Mouse (Mus musculus): ENCODE data around the gene Ccdc117.
A peak's percentile ranks its signal among the peaks of the same experiment; 100 is the strongest.
"Not testable (repeated sequence)": the region's sequence is repeated elsewhere in the genome, so short reads cannot be mapped to it uniquely, and the experiment has no call there.

The Ccdc117 gene

GRCm38 (mm10) chr11:5541799-5542481, at the start of gene Ccdc117:
TSS of gene Ccdc117 (minus strand) at chr11:5542187.
- DNase-seq (ENCODE audit: low spot score in 2 of 2): peak; percentile 93 to 94

- no peak for DNase-seq (ENCODE audit: low spot score in 2 of 2)
Measured at GRCm38 (mm10) chr11:5575046-5575445, 33.1 kb upstream of the Ccdc117 start.

GRCm38 (mm10) chr11:5573821-5574220, 31.8 kb upstream of the Ccdc117 start:
- DNase-seq (ENCODE audit: low spot score in 2 of 2): no peak

- no peak for DNase-seq (ENCODE audit: low spot score in 2 of 2)
Measured at GRCm38 (mm10) chr11:5571856-5572255, 29.9 kb upstream of the Ccdc117 start.

GRCm38 (mm10) chr11:5569474-5569873, 27.5 kb upstream of the Ccdc117 start, which contains the start of gene Ankrd36:
TSS of gene Ankrd36 (plus strand) at chr11:5569684.
- no peak for DNase-seq (ENCODE audit: low spot score in 2 of 2)

GRCm38 (mm10) chr11:5568082-5568481, 26.1 kb upstream of the Ccdc117 start:
- no peak for DNase-seq (ENCODE audit: low spot score in 2 of 2)

GRCm38 (mm10) chr11:5567654-5568053, 25.7 kb upstream of the Ccdc117 start:
- no peak for DNase-seq (ENCODE audit: low spot score in 2 of 2)

GRCm38 (mm10) chr11:5566506-5566905, 24.5 kb upstream of the Ccdc117 start:
- no peak for DNase-seq (ENCODE audit: low spot score in 2 of 2)

- DNase-seq (ENCODE audit: low spot score in 2 of 2): no peak
Measured at GRCm38 (mm10) chr11:5565596-5565995, 23.6 kb upstream of the Ccdc117 start.

GRCm38 (mm10) chr11:5563898-5564297, 21.9 kb upstream of the Ccdc117 start:
- DNase-seq (ENCODE audit: low spot score in 2 of 2): no peak

- peak; percentile 36 to 39 for DNase-seq (ENCODE audit: low spot score in 2 of 2)
Measured at GRCm38 (mm10) chr11:5562625-5563268, 20.8 kb upstream of the Ccdc117 start.

- no peak for DNase-seq (ENCODE audit: low spot score in 2 of 2)
Measured at GRCm38 (mm10) chr11:5560273-5560672, 18.3 kb upstream of the Ccdc117 start.

GRCm38 (mm10) chr11:5551931-5552330, 9.9 kb upstream of the Ccdc117 start:
- no peak for DNase-seq (ENCODE audit: low spot score in 2 of 2)

- DNase-seq (ENCODE audit: low spot score in 2 of 2): no peak
Measured at GRCm38 (mm10) chr11:5551430-5551829, 9.4 kb upstream of the Ccdc117 start.

- DNase-seq (ENCODE audit: low spot score in 2 of 2): no peak
Measured at GRCm38 (mm10) chr11:5546693-5547092, 4.7 kb upstream of the Ccdc117 start.

GRCm38 (mm10) chr11:5545457-5545856, 3.5 kb upstream of the Ccdc117 start:
- DNase-seq (ENCODE audit: low spot score in 2 of 2): no peak

- DNase-seq (ENCODE audit: low spot score in 2 of 2): not testable (repeated sequence)
Measured at GRCm38 (mm10) chr11:5544709-5545108, 2.7 kb upstream of the Ccdc117 start.

- no peak for DNase-seq (ENCODE audit: low spot score in 2 of 2)
Measured at GRCm38 (mm10) chr11:5543281-5543680, 1.3 kb upstream of the Ccdc117 start.

GRCm38 (mm10) chr11:5542482-5543185, 647 bp upstream of the Ccdc117 start:
- DNase-seq (ENCODE audit: low spot score in 2 of 2): no peak

- DNase-seq (ENCODE audit: low spot score in 2 of 2): no peak
Measured at GRCm38 (mm10) chr11:5541230-5541798, 673 bp downstream of the Ccdc117 start.

GRCm38 (mm10) chr11:5540331-5540730, 1.7 kb downstream of the Ccdc117 start:
- DNase-seq (ENCODE audit: low spot score in 2 of 2): no peak

- DNase-seq (ENCODE audit: low spot score in 2 of 2): not testable (repeated sequence)
Measured at GRCm38 (mm10) chr11:5537454-5537853, 4.5 kb downstream of the Ccdc117 start.
